Mouse (Mus musculus) stomach, postnatal 0 days (tissue): ENCODE results near the gene Zfp800.

Experiments used
- CTCF ChIP-seq: IDR thresholded peaks from 2 replicates; pipeline ENCODE4 v1.5.1; 2016; ENCODE audit warnings: antibody characterized with exemption, low read depth, mild to moderate bottlenecking, moderate library complexity
- EP300 ChIP-seq: optimal IDR thresholded peaks from 2 replicates; pipeline ENCODE3; 2016; ENCODE audit warnings: antibody characterized with exemption

- TF ChIP-seq CTCF (peak; percentile 39), EP300 (no peak)
These were observed 15.8 kb downstream of the Zfp800 start for GRCm38 (mm10) chr6:28381983-28382382.
